Mouse (Mus musculus) cerebellum, adult 2 months (tissue): ENCODE measurements around the gene Golgb1.

ENCODE experiments used
- CTCF ChIP-seq: fragments of 200-500 bp; IDR thresholded peaks from 2 replicates; pipeline ENCODE4 v1.5.1; 2011; ENCODE audit warnings: low read depth, mild to moderate bottlenecking, control low read depth, low read length, moderate library complexity, borderline replicate concordance; ENCODE audit not compliant: insufficient read depth
- POLR2A ChIP-seq: fragments of 200-500 bp; IDR thresholded peaks from 2 replicates; pipeline ENCODE4 v1.6.1; 2011; ENCODE audit warnings: low read length, control low read depth, borderline replicate concordance; ENCODE audit not compliant: insufficient read depth

DNA sequence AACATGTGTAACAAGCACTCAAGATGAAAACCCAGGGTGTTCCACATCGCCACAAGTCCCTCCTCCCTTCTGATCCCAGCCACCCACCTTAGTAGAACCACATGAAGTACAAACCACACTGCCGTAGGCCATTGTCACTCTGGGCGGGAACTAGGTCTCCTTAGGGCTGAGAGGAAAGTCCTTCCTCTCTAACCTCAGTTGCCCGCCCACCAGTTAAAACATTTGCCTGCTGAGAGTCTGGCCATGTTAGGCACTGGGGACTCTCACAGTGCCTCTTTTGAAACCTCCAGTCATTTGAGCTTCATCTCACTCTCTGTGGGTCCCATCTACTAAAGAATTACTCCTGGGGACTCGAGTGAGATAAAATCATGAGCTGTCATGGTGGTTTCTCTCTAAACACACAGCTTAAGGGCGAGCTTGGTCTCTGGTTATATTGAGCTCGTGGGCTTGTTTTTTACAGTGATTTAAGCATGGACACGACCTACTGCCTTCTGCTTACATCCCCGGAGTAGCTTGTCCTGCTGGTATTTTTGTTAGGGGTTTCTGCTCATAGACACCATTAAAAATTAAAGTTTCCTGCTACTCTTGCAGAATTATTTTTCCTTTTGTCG lies 52.7 kb downstream of the Golgb1 start:
- TF ChIP-seq POLR2A (no peak), CTCF (no peak)
